Mouse (Mus musculus) testis, adult 10 weeks (tissue): ENCODE data around the gene Sh3pxd2b. TPM values are rescaled to one million over a fixed set of nuclear protein-coding genes. Genes with fewer than 3 reads are reported as not detected.

Experiments used
- polyA plus RNA-seq: library from polyadenylated mRNA; stranded (reverse); fragments of 350-450 nt; fragmentation: Illumina TruSeq; extraction: RNeasy Lipid Tissue Mini Kit (QIAGEN cat#74804); gene quantifications from one replicate; pipeline ENCODE4 v1.2.3, GENCODE M21; 2014; ENCODE audit warnings: low read depth, low replicate concordance

The Sh3pxd2b gene
- polyA plus RNA-seq: 0.15 TPM

DNA sequence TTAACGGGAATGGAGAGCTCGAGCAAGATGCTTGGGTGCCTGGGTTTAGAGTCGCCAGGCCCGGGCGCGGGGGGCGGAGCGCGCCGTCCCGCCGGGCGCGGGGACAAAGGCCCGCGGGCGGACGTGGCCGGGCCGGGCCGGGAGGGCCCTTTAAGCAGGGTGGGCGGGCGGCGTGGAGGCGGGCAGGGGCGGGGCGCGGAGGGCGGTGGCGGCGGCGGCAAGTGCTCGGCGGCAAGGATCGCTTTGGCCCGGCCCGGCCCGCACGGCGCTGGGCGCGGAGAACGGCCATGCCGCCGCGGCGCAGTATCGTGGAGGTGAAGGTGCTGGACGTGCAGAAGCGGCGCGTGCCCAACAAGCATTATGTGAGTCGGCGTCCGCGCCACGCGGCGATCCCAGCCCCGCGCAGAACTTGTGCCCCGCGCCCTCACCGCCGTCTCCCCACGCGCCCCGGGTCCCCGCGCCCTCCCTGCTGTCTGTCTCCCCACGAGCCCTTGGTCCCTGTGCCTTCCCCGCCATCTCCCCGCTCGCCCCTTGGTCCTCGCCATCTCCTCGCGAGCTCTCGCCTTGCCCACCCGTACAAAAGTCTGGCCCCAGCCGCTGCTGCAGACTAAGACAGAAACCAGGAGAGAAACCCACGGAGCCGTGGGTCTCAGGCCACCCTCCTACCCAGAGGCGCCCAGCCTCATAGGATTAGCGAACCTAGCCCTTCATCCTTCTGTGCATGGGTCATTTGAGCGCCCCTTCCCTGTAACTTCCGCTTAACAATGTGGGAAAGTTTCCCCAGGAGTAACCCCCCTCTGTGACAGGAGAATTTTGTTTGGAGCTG lies at the start of gene Sh3pxd2b:
Gene Sh3pxd2b (plus strand): TSS at position 214 of the 826 bp plus-strand sequence.

GRCm38 (mm10) chr11:32299865-32300264 lies 47.8 kb upstream of the Sh3pxd2b start, which contains the start of gene Hbq1a:
Gene Hbq1a (plus strand): TSS chr11:32300069.

GRCm38 (mm10) chr11:32454800-32455506 lies 107.3 kb downstream of the Sh3pxd2b start, which contains the start of gene Ubtd2:
Gene Ubtd2 (plus strand): TSS chr11:32455370.

Other genes starting within 250 kb of the Sh3pxd2b start
- gene Il9r, start 147.5 kb upstream of the Sh3pxd2b start, polyA plus RNA-seq: 0.70 TPM
- gene Snrnp25, start 142.4 kb upstream of the Sh3pxd2b start, polyA plus RNA-seq: 3.6 TPM
- gene Rhbdf1, start 125.5 kb upstream of the Sh3pxd2b start, polyA plus RNA-seq: 0.04 TPM
- gene Mpg, start 121.3 kb upstream of the Sh3pxd2b start, polyA plus RNA-seq: 4.5 TPM
- 8.3 TPM for gene Nprl3, start 80.1 kb upstream of the Sh3pxd2b start, polyA plus RNA-seq
- not detected for gene Hba-x, start 71.4 kb upstream of the Sh3pxd2b start, polyA plus RNA-seq
- 15.4 TPM for gene Hba-a1, start 64.3 kb upstream of the Sh3pxd2b start, polyA plus RNA-seq
- not detected for gene Hbq1b, start 60.9 kb upstream of the Sh3pxd2b start, polyA plus RNA-seq
- not detected for gene Hba-a2, start 51.3 kb upstream of the Sh3pxd2b start, polyA plus RNA-seq
- gene Hbq1a, start 47.8 kb upstream of the Sh3pxd2b start, polyA plus RNA-seq: not detected
- 30.1 TPM for gene Ubtd2, start 107.5 kb downstream of the Sh3pxd2b start, polyA plus RNA-seq
- 619 TPM for gene Efcab9, start 184.3 kb downstream of the Sh3pxd2b start, polyA plus RNA-seq
- 7.6 TPM for gene Stk10, start 185.5 kb downstream of the Sh3pxd2b start, polyA plus RNA-seq